Mouse (Mus musculus) erythroblast, embryonic 14.5 days (primary cell): ENCODE measurements at regions not wholly inside any gene's neighbourhood (a gene's known extent, or its start where the extent isn't known, plus 50 kb on each side); places are given as distances from the start of the nearest gene placed in this dataset.

Experiments
- GATA1 ChIP-seq: IDR thresholded peaks from 2 replicates; pipeline ENCODE4 v1.6.1; 2012; ENCODE audit warnings: low read length, inconsistent platforms, mixed read lengths
- TAL1 ChIP-seq: IDR thresholded peaks from 3 replicates; pipeline ENCODE4 v1.6.1; 2012; ENCODE audit warnings: low read length, inconsistent platforms, mixed read lengths

DNA sequence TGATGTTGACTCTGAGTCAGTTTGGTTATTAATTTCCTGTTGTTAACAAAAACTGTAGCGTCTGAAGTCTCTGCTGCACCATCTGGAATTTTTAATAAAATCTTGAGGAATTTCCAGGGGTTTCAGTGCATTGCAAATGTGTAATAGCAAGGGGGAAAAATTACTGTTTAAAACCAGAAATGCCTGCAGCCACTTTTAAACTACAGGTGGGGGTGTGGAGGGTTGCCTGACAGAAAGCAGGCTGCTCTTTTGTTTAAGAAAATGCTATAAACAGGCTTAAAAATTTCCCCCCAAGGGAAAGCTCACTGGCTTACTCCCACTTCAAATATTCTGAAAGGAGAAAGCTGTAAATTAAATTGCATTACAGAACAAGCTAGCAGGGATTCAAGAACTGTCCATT, 71.8 kb upstream of the Gjb5 start:
- no peak for TF ChIP-seq GATA1
- TF ChIP-seq TAL1 = no peak
